Mouse (Mus musculus): ENCODE measurements around the gene Phlda3. TPM values are rescaled to one million over a fixed set of nuclear protein-coding genes. Genes with fewer than 3 reads are reported as not detected.

The Phlda3 gene
- polyA plus RNA-seq, 1 experiment from 2014 or later = 62.8 TPM

DNA sequence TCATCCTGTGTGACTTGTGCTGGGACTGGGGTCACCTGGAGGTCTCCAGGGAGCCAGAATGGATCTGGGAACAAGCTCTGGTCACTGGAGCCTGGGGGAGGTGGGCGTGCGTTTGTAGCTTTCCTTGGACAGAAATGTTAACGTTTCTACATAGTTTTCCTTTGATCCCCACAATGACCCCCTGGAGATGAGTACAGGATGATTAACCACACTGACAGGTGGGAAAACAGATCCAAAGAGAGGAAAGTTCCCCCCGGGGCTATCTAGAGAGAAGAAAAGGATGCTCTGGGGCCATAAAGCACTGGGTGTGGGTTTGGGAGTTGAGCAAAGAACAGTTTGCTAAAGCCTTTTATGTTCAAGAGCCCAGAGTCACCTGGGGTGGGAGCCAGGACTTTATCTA lies 14.7 kb downstream of the Phlda3 start:
- no peak overlapping the region for H3K9ac ChIP-seq (ENCODE audit: low read length)
- H3K27me3 ChIP-seq (ENCODE audit: control insufficient read depth, insufficient read depth, low read depth, low read length) = no peaks in the 10 kb centered on the region
- no peak overlapping the region for H3K27ac ChIP-seq (ENCODE audit: low read length)
- H3K4me1 ChIP-seq (replicated peaks; ENCODE audit: control insufficient read depth, insufficient read depth, low read length) = peaks cover 22% of the 10 kb centered on the region
- ATAC-seq (ENCODE audit: low read depth) = no peak
- no peak overlapping the region for H3K4me2 ChIP-seq (ENCODE audit: low read depth, low read length)
- H3K9me3 ChIP-seq (ENCODE audit: control insufficient read depth, low read length) = no peaks in the 10 kb centered on the region
- no peak overlapping the region for H3K4me3 ChIP-seq (ENCODE audit: low read length)
- 41% methylated on average over 4 of the region's 4 CpGs for WGBS
- H3K36me3 ChIP-seq (ENCODE audit: control insufficient read depth, insufficient read depth, low read length) = no peaks in the 10 kb centered on the region

DNA sequence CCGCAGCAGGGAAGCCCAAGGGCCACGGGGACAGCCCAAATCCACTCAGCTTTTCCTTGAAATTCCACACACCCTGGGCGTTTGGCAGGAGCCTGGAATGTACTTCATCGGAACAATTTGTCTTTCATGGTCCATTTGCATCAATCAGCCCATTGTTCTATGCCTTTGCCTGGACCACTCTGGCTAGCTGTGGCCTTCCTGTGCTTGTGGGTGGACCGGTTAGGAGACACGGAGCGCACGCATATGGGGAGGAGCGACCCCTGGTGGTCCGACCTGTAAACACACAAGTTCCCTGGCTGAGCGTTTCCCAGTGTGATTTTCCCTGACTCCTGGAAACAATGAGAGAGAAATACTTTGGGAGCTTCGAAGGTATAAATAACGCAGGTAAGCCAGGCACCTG lies 15.3 kb downstream of the Phlda3 start:
- H3K4me1 ChIP-seq (replicated peaks; ENCODE audit: control insufficient read depth, insufficient read depth, low read length) = peaks cover 19% of the 10 kb centered on the region
- no peaks in the 10 kb centered on the region for H3K9me3 ChIP-seq (ENCODE audit: control insufficient read depth, low read length)
- no peak overlapping the region for H3K4me3 ChIP-seq (ENCODE audit: low read length)
- no peaks in the 10 kb centered on the region for H3K27me3 ChIP-seq (ENCODE audit: control insufficient read depth, insufficient read depth, low read depth, low read length)
- H3K27ac ChIP-seq (ENCODE audit: low read length) = no peak overlapping the region
- peak; percentile 72 for ATAC-seq (ENCODE audit: low read depth)
- H3K9ac ChIP-seq (ENCODE audit: low read length) = peak overlapping the region; percentile 28; the same call in 1 of the 2 replicates
- 8% methylated on average over 13 of the region's 13 CpGs for WGBS
- H3K36me3 ChIP-seq (ENCODE audit: control insufficient read depth, insufficient read depth, low read length) = no peaks in the 10 kb centered on the region
- H3K4me2 ChIP-seq (ENCODE audit: low read depth, low read length) = no peak overlapping the region

DNA sequence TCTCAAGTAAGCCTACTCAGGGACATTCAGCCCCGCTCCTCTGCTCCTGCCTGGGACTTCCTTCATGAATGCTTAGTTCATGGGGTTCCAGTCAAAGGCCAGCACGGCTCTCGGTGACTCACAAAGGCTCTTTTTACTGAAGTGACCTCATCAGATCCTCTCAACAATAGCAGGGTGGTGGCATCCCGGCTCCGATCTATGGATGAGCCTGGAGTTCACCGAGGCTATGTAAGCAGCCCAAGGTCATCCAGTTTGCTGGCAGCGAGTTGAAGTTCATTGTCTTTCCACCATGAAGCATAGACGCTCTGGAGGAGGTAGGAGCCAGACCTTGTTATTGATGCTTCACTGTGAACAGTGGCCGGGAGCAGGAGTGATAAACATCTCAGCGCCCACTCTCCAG lies 16.9 kb downstream of the Phlda3 start:
- Histone ChIP-seq H3K27me3 (ENCODE audit: control insufficient read depth, insufficient read depth, low read depth, low read length) (no peaks in the 10 kb centered on the region), H3K27ac (ENCODE audit: low read length) (peak overlapping the region; percentile 27; the same call in 1 of the 2 replicates), H3K4me3 (ENCODE audit: low read length) (no peak overlapping the region), H3K4me2 (ENCODE audit: low read depth, low read length) (no peak overlapping the region), H3K9me3 (ENCODE audit: control insufficient read depth, low read length) (no peaks in the 10 kb centered on the region), H3K4me1 (replicated peaks; ENCODE audit: control insufficient read depth, insufficient read depth, low read length) (peaks cover 16% of the 10 kb centered on the region), H3K36me3 (ENCODE audit: control insufficient read depth, insufficient read depth, low read length) (no peaks in the 10 kb centered on the region), H3K9ac (ENCODE audit: low read length) (no peak overlapping the region)
- ATAC-seq (ENCODE audit: low read depth) = no peak
- 56% methylated on average over 10 of the region's 10 CpGs for WGBS

DNA sequence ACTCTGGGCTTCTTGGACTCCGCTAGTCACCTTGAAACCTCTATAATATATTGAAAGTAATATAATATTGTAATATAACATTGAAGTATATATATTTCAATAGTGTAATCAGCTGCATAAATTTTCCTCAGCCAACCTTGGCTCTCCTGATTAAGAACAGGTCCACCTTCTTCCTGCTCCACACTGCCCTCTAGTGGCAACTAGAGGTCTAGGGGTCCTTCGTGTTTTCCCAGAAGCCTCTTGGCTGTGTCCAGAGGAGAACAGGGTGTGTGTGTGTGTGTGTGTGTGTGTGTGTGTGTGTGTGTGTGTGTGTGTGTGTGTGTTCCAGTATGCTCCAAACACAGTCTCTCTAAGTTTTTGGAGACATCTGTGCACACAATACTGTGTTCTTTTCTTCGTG lies 21.9 kb downstream of the Phlda3 start:
- H3K9ac ChIP-seq (ENCODE audit: low read length) = no peak overlapping the region
- no peaks in the 10 kb centered on the region for H3K27me3 ChIP-seq (ENCODE audit: control insufficient read depth, insufficient read depth, low read depth, low read length)
- H3K4me1 ChIP-seq (replicated peaks; ENCODE audit: control insufficient read depth, insufficient read depth, low read length) = no peaks in the 10 kb centered on the region; the same call in 1 of the 2 replicates
- WGBS = 53% methylated on average over 3 of the region's 3 CpGs
- no peak overlapping the region for H3K27ac ChIP-seq (ENCODE audit: low read length)
- H3K4me2 ChIP-seq (ENCODE audit: low read depth, low read length) = no peak overlapping the region
- peak; percentile 44; the same call in 1 of the 2 replicates for ATAC-seq (ENCODE audit: low read depth)
- H3K4me3 ChIP-seq (ENCODE audit: low read length) = no peak overlapping the region
- H3K9me3 ChIP-seq (ENCODE audit: control insufficient read depth, low read length) = no peaks in the 10 kb centered on the region
- H3K36me3 ChIP-seq (ENCODE audit: control insufficient read depth, insufficient read depth, low read length) = no peaks in the 10 kb centered on the region

DNA sequence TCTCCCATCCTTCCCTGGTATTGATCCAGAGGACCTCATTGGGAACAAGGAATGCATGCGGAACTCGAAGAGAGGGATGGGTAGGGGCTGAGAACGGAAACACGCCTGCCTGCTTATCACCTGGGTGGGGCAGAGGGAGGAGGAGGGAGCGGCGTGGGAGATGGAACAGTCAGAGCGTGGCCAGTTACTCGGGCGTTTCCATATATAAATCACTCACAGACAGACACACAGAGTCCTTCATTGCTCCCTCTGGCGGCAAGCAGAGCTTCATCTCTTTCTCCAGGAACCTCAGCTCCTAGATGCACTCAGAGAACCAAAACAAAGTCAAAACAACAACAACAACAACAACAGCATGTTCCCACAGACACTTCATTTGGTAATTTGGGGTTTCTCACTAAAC lies 22.8 kb downstream of the Phlda3 start:
- H3K36me3 ChIP-seq (ENCODE audit: control insufficient read depth, insufficient read depth, low read length) = no peaks in the 10 kb centered on the region
- 15% methylated on average over 10 of the region's 10 CpGs for WGBS
- peaks cover 5% of the 10 kb centered on the region for H3K4me1 ChIP-seq (replicated peaks; ENCODE audit: control insufficient read depth, insufficient read depth, low read length)
- no peaks in the 10 kb centered on the region for H3K9me3 ChIP-seq (ENCODE audit: control insufficient read depth, low read length)
- no peak; the same call in 1 of the 2 replicates for ATAC-seq (ENCODE audit: low read depth)
- no peak overlapping the region for H3K27ac ChIP-seq (ENCODE audit: low read length)
- peak overlapping the region; percentile 23; the same call in 1 of the 2 replicates for H3K4me2 ChIP-seq (ENCODE audit: low read depth, low read length)
- no peaks in the 10 kb centered on the region for H3K27me3 ChIP-seq (ENCODE audit: control insufficient read depth, insufficient read depth, low read depth, low read length)
- no peak overlapping the region for H3K4me3 ChIP-seq (ENCODE audit: low read length)
- H3K9ac ChIP-seq (ENCODE audit: low read length) = no peak overlapping the region

DNA sequence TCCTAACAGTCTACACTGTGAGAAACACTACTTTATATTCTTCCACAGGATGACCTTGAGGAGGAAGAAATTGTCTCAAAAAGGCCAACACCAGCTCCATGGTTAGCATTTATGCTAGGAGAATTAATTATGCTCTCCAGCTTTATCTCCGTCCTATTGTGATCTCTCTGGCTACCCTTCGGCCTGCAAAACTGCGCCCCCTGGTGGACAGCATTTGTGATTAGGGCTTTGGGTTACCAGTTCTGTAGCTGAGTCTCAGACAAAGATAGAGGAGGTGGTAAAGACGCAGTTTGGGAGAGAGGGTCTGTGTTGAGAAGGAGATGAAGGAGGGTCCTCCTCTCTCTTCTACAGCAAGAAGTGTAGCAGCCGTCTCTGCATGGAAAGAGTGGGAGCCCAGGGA lies 23.9 kb downstream of the Phlda3 start:
- H3K27me3 ChIP-seq (ENCODE audit: control insufficient read depth, insufficient read depth, low read depth, low read length) = no peaks in the 10 kb centered on the region
- H3K27ac ChIP-seq (ENCODE audit: low read length) = no peak overlapping the region
- no peaks in the 10 kb centered on the region for H3K36me3 ChIP-seq (ENCODE audit: control insufficient read depth, insufficient read depth, low read length)
- no peak overlapping the region for H3K4me2 ChIP-seq (ENCODE audit: low read depth, low read length)
- H3K9me3 ChIP-seq (ENCODE audit: control insufficient read depth, low read length) = no peaks in the 10 kb centered on the region
- no peak for ATAC-seq (ENCODE audit: low read depth)
- H3K4me3 ChIP-seq (ENCODE audit: low read length) = no peak overlapping the region
- H3K9ac ChIP-seq (ENCODE audit: low read length) = no peak overlapping the region
- WGBS = 8% methylated on average over 5 of the region's 5 CpGs
- peaks cover 17% of the 10 kb centered on the region for H3K4me1 ChIP-seq (replicated peaks; ENCODE audit: control insufficient read depth, insufficient read depth, low read length)

DNA sequence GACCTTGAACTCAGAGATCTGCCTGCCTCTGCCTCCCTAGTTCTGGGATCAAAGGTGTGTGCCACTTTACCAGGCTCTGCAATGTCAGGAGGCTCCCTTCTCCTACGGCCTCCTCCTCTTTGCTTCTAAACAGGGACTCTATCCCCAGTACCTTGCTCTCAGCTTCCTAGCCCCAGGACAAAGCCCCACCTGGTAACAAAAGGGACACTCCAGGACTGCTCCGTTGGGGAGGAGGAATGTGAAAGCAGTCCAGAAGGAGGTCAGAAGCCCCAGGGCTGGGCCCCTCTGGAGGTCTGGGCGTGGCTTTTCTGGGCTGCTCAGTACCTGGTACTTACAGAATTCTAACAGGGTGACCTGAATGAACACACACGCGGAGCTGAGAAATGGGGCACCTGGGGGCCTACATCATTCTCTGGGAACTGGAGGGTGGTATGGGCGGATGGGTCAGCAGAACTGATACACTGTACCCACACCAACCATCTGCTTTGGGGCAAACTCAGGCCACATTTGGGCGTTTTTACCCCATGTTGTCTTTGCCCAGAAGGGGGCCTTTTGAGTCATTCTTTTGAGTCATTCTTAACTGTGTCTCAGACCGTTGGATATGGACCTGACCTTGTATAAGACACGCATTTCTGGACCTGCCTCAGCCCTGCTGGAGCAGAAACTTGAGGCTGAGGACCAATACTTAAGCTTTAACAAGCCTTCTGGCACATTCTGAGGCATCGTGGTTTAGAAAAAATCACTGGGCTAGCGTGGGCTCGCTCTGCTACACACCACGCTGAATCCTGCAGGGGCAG lies 26.4 kb downstream of the Phlda3 start:
- Histone ChIP-seq H3K27me3 (ENCODE audit: control insufficient read depth, insufficient read depth, low read depth, low read length) (no peaks in the 10 kb centered on the region), H3K9me3 (ENCODE audit: control insufficient read depth, low read length) (no peaks in the 10 kb centered on the region), H3K4me2 (ENCODE audit: low read depth, low read length) (no peak overlapping the region), H3K9ac (ENCODE audit: low read length) (no peak overlapping the region), H3K4me1 (replicated peaks; ENCODE audit: control insufficient read depth, insufficient read depth, low read length) (peaks cover 17% of the 10 kb centered on the region), H3K4me3 (ENCODE audit: low read length) (no peak overlapping the region), H3K27ac (ENCODE audit: low read length) (no peak overlapping the region), H3K36me3 (ENCODE audit: control insufficient read depth, insufficient read depth, low read length) (no peaks in the 10 kb centered on the region)
- 72% methylated on average over 13 of the region's 13 CpGs for WGBS
- no peak for ATAC-seq (ENCODE audit: low read depth)

DNA sequence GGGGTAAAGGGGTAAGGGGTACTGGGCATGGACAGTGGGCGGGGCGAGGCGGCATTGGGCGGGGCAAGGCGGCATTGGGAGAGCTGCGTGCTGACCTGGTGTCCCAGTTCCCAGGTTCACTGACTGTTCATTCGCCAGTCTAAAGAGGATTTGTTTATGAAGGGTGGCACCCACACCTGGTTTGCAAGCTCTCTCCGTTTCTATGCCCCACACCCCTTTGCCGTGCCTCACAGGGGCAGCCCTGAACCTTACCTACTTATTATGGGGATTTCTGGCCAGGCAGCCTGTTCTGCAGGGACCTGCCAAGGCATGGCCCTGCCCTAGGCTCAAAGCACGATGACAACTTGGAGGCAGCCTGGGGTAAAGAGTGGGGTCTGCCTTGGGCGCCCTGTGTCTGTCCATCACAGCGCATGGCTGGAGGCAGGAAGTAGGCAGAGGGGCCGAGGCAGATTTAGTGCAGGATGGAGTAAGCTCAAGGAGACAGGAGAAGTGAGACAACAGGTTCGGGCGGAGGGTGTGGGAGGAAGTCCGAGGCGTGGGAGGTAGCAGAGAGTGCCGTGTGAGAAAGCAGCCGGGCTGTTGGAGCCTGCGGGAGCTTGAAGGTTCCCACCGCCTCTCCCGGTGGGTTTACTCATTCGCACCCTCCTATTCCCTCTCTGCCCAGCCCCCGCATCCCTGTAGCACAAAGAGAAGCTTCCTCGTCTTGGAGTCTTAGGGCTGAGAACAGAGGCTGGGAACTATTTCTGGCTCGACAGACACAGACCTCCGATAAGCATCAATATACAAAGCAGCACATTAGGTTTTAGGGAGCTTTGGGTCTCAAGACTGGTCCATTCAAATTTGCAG lies 27.7 kb downstream of the Phlda3 start:
- Histone ChIP-seq H3K27ac (ENCODE audit: low read length) (peak overlapping the region; percentile 65), H3K4me3 (ENCODE audit: low read length) (peak overlapping the region; percentile 33), H3K9ac (ENCODE audit: low read length) (peak overlapping the region; percentile 57), H3K4me2 (ENCODE audit: low read depth, low read length) (peak overlapping the region; percentile 61), H3K4me1 (replicated peaks; ENCODE audit: control insufficient read depth, insufficient read depth, low read length) (peaks cover 17% of the 10 kb centered on the region), H3K27me3 (ENCODE audit: control insufficient read depth, insufficient read depth, low read depth, low read length) (no peaks in the 10 kb centered on the region), H3K9me3 (ENCODE audit: control insufficient read depth, low read length) (no peaks in the 10 kb centered on the region), H3K36me3 (ENCODE audit: control insufficient read depth, insufficient read depth, low read length) (no peaks in the 10 kb centered on the region)
- peak; percentile 56 for ATAC-seq (ENCODE audit: low read depth)
- 13% methylated on average over 27 of the region's 27 CpGs for WGBS
